Mouse (Mus musculus) heart, embryonic 12.5 days (tissue): Measurements from ENCODE around the gene Slc6a17. TPM values are rescaled to one million over a fixed set of nuclear protein-coding genes. Genes with fewer than 3 reads are reported as not detected.

ENCODE experiments used
- ATAC-seq: fragments of 200-750 bp; cut with Nextera tagmentation; 2 replicates; pipeline ENCODE4 v1.8.0; 2017; ENCODE audit warnings: moderate TSS enrichment, moderate library complexity; ENCODE audit not compliant: insufficient number of reproducible peaks, low FRiP score
- H3K27ac ChIP-seq: fragments of 300-500 bp; sonication (generic); 2 replicates; pipeline ENCODE4 v1.5.1; 2016; ENCODE audit warnings: mild to moderate bottlenecking, moderate library complexity; ENCODE audit not compliant: poor library complexity, severe bottlenecking
- H3K27me3 ChIP-seq: fragments of 300-500 bp; sonication (generic); replicated peaks from 2 replicates; pipeline ENCODE4 v1.6.1; 2016; ENCODE audit warnings: mild to moderate bottlenecking, moderate library complexity
- H3K36me3 ChIP-seq: fragments of 300-500 bp; sonication (generic); 2 replicates; pipeline ENCODE4 v1.6.1; 2016; ENCODE audit warnings: mild to moderate bottlenecking, moderate library complexity
- H3K4me1 ChIP-seq: fragments of 300-500 bp; sonication (generic); replicated peaks from 2 replicates; pipeline ENCODE4 v1.6.1; 2016; ENCODE audit warnings: mild to moderate bottlenecking
- H3K4me2 ChIP-seq: fragments of 300-500 bp; sonication (generic); 2 replicates; pipeline ENCODE4 v1.6.1; 2016; ENCODE audit warnings: mild to moderate bottlenecking, moderate library complexity
- H3K4me3 ChIP-seq: fragments of 300-500 bp; sonication (generic); 2 replicates; pipeline ENCODE4 v1.5.1; 2016; ENCODE audit warnings: mild to moderate bottlenecking
- H3K9ac ChIP-seq: fragments of 300-500 bp; sonication (generic); 2 replicates; pipeline ENCODE4 v1.6.1; 2016; ENCODE audit warnings: mild to moderate bottlenecking, moderate library complexity
- H3K9me3 ChIP-seq: fragments of 300-500 bp; sonication (generic); replicated peaks from 2 replicates; pipeline ENCODE4 v1.6.1; 2016; ENCODE audit warnings: mild to moderate bottlenecking, moderate library complexity
- WGBS: fragments of 180-500 bp; shearing (Covaris S2); methylation state at CpG from one replicate; pipeline ENCODE4 v1.1.7; 2016; 5-methylcytosine and 5-hydroxymethylcytosine counted together
- polyA plus RNA-seq: library from polyadenylated mRNA; unstranded; fragments of >200 nt; fragmentation: Nextera tagmentation; extraction: Ambion mirVana; gene quantifications from 2 replicates; pipeline ENCODE4 v1.2.1, GENCODE M21; 2016

The Slc6a17 gene
- 3.9 and 4.6 TPM in 2 replicates for polyA plus RNA-seq

GRCm38 (mm10) chr3:107517631-107518108 lies at the start of gene Slc6a17:
Gene Slc6a17, minus strand, starts transcription at chr3:107518018.
- ATAC-seq = peak; percentile 58
- no peaks in the 10 kb centered on the region for H3K9me3 ChIP-seq
- H3K4me3 ChIP-seq = peak within 1 kb of the TSS; percentile 52
- under 1% methylated on average over 67 of the region's 68 CpGs for WGBS
- H3K27ac ChIP-seq = no peak within 1 kb of the TSS; the same call in 1 of the 2 replicates
- peak within 1 kb of the TSS; percentile 67 for H3K9ac ChIP-seq
- H3K4me2 ChIP-seq = peak within 1 kb of the TSS; percentile 88
- peaks cover 72% of the 10 kb centered on the region for H3K27me3 ChIP-seq
- H3K4me1 ChIP-seq = peaks cover 5% of the 10 kb centered on the region
- no peaks in the 10 kb centered on the region for H3K36me3 ChIP-seq

GRCm38 (mm10) chr3:107565331-107565730 lies 47.5 kb upstream of the Slc6a17 start:
- WGBS = 14% methylated on average over 3 of the region's 3 CpGs
- H3K27ac ChIP-seq = peak overlapping the region; percentile 79

GRCm38 (mm10) chr3:107563880-107564279 lies 46.1 kb upstream of the Slc6a17 start:
- ATAC-seq = peak; percentile 63
- 7% methylated on average over 4 of the region's 4 CpGs for WGBS
- peaks cover 69% of the 10 kb centered on the region for H3K4me1 ChIP-seq

More at GRCm38 (mm10) chr3:107565331-107565730, 47.5 kb upstream of the Slc6a17 start:
- H3K9me3 ChIP-seq = no peaks in the 10 kb centered on the region
- H3K4me2 ChIP-seq = no peak overlapping the region
- H3K9ac ChIP-seq = no peak overlapping the region; the same call in 1 of the 2 replicates
- peaks cover 76% of the 10 kb centered on the region for H3K4me1 ChIP-seq
- H3K27me3 ChIP-seq = peaks cover 17% of the 10 kb centered on the region; the same call in 1 of the 2 replicates
- ATAC-seq = no peak
- no peak overlapping the region for H3K4me3 ChIP-seq
- H3K36me3 ChIP-seq = no peaks in the 10 kb centered on the region

GRCm38 (mm10) chr3:107562591-107562990 lies 44.8 kb upstream of the Slc6a17 start:
- ATAC-seq = no peak
- H3K4me2 ChIP-seq = no peak overlapping the region
- no peak overlapping the region for H3K4me3 ChIP-seq
- H3K27ac ChIP-seq = no peak overlapping the region; the same call in 1 of the 2 replicates
- H3K9me3 ChIP-seq = no peaks in the 10 kb centered on the region
- H3K9ac ChIP-seq = no peak overlapping the region
- 83% methylated on average over 4 of the region's 4 CpGs for WGBS
- no peaks in the 10 kb centered on the region for H3K36me3 ChIP-seq
- peaks cover 24% of the 10 kb centered on the region for H3K27me3 ChIP-seq
- H3K4me1 ChIP-seq = peaks cover 56% of the 10 kb centered on the region

More at GRCm38 (mm10) chr3:107563880-107564279, 46.1 kb upstream of the Slc6a17 start:
- Histone ChIP-seq H3K4me2 (peak overlapping the region; percentile 9; the same call in 1 of the 2 replicates), H3K36me3 (no peaks in the 10 kb centered on the region), H3K4me3 (no peak overlapping the region), H3K9me3 (no peaks in the 10 kb centered on the region), H3K9ac (no peak overlapping the region), H3K27me3 (peaks cover 15% of the 10 kb centered on the region; the same call in 1 of the 2 replicates), H3K27ac (peak overlapping the region; percentile 93)

GRCm38 (mm10) chr3:107562104-107562503 lies 44.3 kb upstream of the Slc6a17 start:
- ATAC-seq = no peak
- Histone ChIP-seq H3K27me3 (peaks cover 28% of the 10 kb centered on the region), H3K4me3 (no peak overlapping the region), H3K9ac (no peak overlapping the region), H3K9me3 (no peaks in the 10 kb centered on the region), H3K27ac (no peak overlapping the region), H3K4me1 (peaks cover 53% of the 10 kb centered on the region), H3K4me2 (no peak overlapping the region), H3K36me3 (no peaks in the 10 kb centered on the region)
- 78% methylated on average over 2 of the region's 2 CpGs for WGBS

GRCm38 (mm10) chr3:107559183-107559582 lies 41.4 kb upstream of the Slc6a17 start:
- no peak overlapping the region for H3K4me2 ChIP-seq
- WGBS = 4% methylated on average over 3 of the region's 3 CpGs
- no peaks in the 10 kb centered on the region for H3K9me3 ChIP-seq
- no peaks in the 10 kb centered on the region for H3K36me3 ChIP-seq
- peak; percentile 34; the same call in 1 of the 2 replicates for ATAC-seq
- no peak overlapping the region for H3K27ac ChIP-seq
- peaks cover 51% of the 10 kb centered on the region for H3K27me3 ChIP-seq
- H3K4me3 ChIP-seq = no peak overlapping the region
- H3K4me1 ChIP-seq = peaks cover 30% of the 10 kb centered on the region
- H3K9ac ChIP-seq = no peak overlapping the region

GRCm38 (mm10) chr3:107558740-107559139 lies 40.9 kb upstream of the Slc6a17 start:
- no peak overlapping the region for H3K27ac ChIP-seq
- H3K4me1 ChIP-seq = peaks cover 27% of the 10 kb centered on the region
- H3K4me3 ChIP-seq = no peak overlapping the region
- H3K27me3 ChIP-seq = peaks cover 51% of the 10 kb centered on the region
- H3K9ac ChIP-seq = no peak overlapping the region
- no peak overlapping the region for H3K4me2 ChIP-seq
- WGBS = 21% methylated on average over 3 of the region's 3 CpGs
- no peak for ATAC-seq
- no peaks in the 10 kb centered on the region for H3K9me3 ChIP-seq
- no peaks in the 10 kb centered on the region for H3K36me3 ChIP-seq

GRCm38 (mm10) chr3:107554842-107555241 lies 37.0 kb upstream of the Slc6a17 start, which contains the start of gene Ubl4b:
Gene Ubl4b, minus strand, starts transcription at chr3:107555073.
- H3K4me2 ChIP-seq = no peak within 1 kb of the TSS
- H3K36me3 ChIP-seq = no peaks in the 10 kb centered on the region
- no peak within 1 kb of the TSS for H3K9ac ChIP-seq
- H3K27ac ChIP-seq = no peak within 1 kb of the TSS
- WGBS = 87% methylated on average over 2 of the region's 2 CpGs
- no peaks in the 10 kb centered on the region for H3K9me3 ChIP-seq
- H3K4me3 ChIP-seq = no peak within 1 kb of the TSS
- no peak for ATAC-seq
- peaks cover 63% of the 10 kb centered on the region for H3K27me3 ChIP-seq
- no peaks in the 10 kb centered on the region for H3K4me1 ChIP-seq

GRCm38 (mm10) chr3:107550409-107551049 lies 32.7 kb upstream of the Slc6a17 start:
- WGBS = 73% methylated on average over 17 of the region's 17 CpGs
- ATAC-seq = no peak
- H3K9ac ChIP-seq = no peak overlapping the region
- peaks cover 33% of the 10 kb centered on the region for H3K27me3 ChIP-seq
- H3K4me2 ChIP-seq = no peak overlapping the region
- no peaks in the 10 kb centered on the region for H3K9me3 ChIP-seq
- H3K36me3 ChIP-seq = no peaks in the 10 kb centered on the region
- no peaks in the 10 kb centered on the region for H3K4me1 ChIP-seq
- no peak overlapping the region for H3K4me3 ChIP-seq
- no peak overlapping the region for H3K27ac ChIP-seq

- Histone ChIP-seq H3K27ac (no peak overlapping the region), H3K4me1 (no peaks in the 10 kb centered on the region), H3K9me3 (no peaks in the 10 kb centered on the region), H3K9ac (no peak overlapping the region), H3K36me3 (no peaks in the 10 kb centered on the region), H3K27me3 (peaks cover 15% of the 10 kb centered on the region; the same call in 1 of the 2 replicates), H3K4me2 (no peak overlapping the region), H3K4me3 (no peak overlapping the region)
- ATAC-seq = no peak
- WGBS = 55% methylated on average over 2 of the region's 2 CpGs
Measured at GRCm38 (mm10) chr3:107546956-107547355, 29.1 kb upstream of the Slc6a17 start.

- H3K27me3 ChIP-seq = peaks cover 16% of the 10 kb centered on the region; the same call in 1 of the 2 replicates
- no peaks in the 10 kb centered on the region for H3K36me3 ChIP-seq
- H3K4me1 ChIP-seq = no peaks in the 10 kb centered on the region
- H3K4me2 ChIP-seq = no peak overlapping the region
- 67% methylated on average over 10 of the region's 10 CpGs for whole genome bisulfite sequencing
- no peak overlapping the region for H3K27ac ChIP-seq
- no peak overlapping the region for H3K4me3 ChIP-seq
- no peaks in the 10 kb centered on the region for H3K9me3 ChIP-seq
- no peak for ATAC-seq
- no peak overlapping the region for H3K9ac ChIP-seq
Measured at GRCm38 (mm10) chr3:107545716-107546412, 28.0 kb upstream of the Slc6a17 start.
